Mouse (Mus musculus) urinary bladder, postnatal 36 days (tissue): ENCODE results near the gene Mfap5.
"Not testable (repeated sequence)": the region's sequence is repeated elsewhere in the genome, so short reads cannot be mapped to it uniquely, and the experiment has no call there.

Experiments used
- DNase-seq, 2 experiments: peaks; one replicate each; pipeline ENCODE4 v3.0.0; 2022; ENCODE audit warnings: low spot score in 2 of 2, mixed read lengths in 1 of 2

Mfap5 gene

GRCm38 (mm10) chr6:122505545-122505944 lies at the start of gene Mfap5:
TSS of gene Mfap5 (plus strand) at chr6:122505845.
- no peak for DNase-seq

GRCm38 (mm10) chr6:122458946-122459693 lies 46.5 kb upstream of the Mfap5 start:
- DNase-seq: no peak

GRCm38 (mm10) chr6:122466092-122466713 lies 39.4 kb upstream of the Mfap5 start:
- DNase-seq: no peak

DNA sequence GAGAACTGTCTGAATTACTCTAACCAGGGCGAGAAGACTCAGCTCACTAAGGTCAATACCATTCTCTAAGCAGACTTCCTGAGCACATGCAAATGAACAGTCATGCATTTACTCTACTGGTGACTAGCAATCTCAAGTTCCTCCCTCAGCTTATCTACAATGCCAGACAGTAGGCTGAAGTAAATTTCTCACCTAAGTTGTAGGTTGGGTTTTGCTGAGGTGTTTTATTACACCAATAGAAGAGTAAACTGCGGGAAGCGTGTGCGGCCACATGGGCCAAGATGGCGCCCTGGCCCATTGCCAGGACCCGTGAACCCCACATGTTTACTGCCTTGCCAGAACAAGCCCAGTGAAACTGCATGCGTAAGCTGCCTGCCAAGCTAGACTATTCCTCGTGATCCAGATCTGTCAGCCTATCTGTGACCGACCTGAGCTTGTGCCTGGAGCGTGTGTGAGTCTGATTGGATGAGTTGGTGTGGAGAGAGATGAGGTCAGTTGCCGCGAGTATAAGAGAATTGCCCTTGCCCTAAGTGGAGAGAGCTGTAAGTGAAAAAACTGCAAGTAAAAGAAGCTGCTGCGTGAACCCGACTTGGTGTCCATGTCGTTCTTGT lies 36.5 kb upstream of the Mfap5 start:
- DNase-seq: no peak

GRCm38 (mm10) chr6:122470240-122470639 lies 35.4 kb upstream of the Mfap5 start:
- DNase-seq: no peak

GRCm38 (mm10) chr6:122471461-122471860 lies 34.2 kb upstream of the Mfap5 start:
- DNase-seq: not testable (repeated sequence)

DNA sequence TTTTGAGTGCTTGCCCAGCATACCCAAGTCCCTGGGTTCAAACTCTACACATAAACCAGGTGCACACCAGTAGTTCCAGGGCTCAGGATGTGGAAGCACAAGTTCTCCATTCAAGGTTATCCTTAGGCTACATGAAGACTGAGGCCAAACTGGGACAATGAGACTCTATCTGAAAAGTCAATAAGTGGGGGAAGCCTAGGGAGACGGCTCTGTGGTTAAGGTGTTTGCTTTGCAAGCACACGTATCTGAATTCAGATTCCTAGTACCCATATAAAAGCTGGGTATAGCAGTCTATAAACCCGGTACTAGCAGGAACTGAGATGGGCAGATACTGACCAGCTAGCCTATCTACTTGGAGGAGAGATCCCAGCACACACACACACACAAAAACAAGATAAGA lies 27.6 kb upstream of the Mfap5 start:
- no peak for DNase-seq

GRCm38 (mm10) chr6:122485401-122486296 lies 20.0 kb upstream of the Mfap5 start:
- DNase-seq: no peak

DNA sequence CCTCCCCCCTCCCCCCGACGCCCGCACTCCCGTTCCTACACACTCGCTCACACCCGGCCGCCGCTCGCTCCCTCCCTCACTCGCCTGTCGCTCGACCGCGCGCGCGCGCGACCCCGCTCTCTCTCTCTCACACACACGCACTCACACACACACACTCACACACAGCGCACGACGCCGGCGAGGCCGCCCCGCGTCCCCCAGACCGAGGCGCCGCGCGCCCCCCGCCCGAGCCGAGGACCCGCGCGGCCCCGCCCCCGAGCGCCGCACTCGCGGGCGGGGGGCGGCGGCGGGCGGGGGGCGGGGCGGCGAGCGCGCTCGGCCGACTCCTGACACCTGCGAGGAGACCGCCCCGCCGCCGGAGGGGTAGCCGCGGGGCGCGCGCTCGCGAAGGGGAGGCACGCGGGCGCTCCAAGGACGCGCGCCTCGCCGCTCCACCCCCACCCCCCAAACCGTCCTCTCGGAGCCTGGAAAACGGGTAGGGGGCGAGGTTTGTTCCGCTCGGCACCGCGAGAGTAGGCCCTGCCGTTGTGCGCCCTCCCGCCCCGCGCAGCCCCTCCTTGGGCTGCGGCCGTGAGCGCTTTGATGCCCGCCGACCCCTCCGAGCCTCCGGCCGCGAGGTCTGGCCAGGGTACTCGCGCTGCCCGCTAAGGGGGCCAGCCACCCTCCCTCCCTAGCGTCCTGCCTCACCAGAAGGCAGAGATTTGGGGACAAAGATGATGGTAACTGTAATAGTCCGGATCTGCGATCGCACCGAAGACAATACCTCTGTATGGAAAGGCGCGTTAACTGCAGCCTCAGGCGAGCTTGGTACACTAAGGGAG lies 19.1 kb upstream of the Mfap5 start:
- no peak for DNase-seq

DNA sequence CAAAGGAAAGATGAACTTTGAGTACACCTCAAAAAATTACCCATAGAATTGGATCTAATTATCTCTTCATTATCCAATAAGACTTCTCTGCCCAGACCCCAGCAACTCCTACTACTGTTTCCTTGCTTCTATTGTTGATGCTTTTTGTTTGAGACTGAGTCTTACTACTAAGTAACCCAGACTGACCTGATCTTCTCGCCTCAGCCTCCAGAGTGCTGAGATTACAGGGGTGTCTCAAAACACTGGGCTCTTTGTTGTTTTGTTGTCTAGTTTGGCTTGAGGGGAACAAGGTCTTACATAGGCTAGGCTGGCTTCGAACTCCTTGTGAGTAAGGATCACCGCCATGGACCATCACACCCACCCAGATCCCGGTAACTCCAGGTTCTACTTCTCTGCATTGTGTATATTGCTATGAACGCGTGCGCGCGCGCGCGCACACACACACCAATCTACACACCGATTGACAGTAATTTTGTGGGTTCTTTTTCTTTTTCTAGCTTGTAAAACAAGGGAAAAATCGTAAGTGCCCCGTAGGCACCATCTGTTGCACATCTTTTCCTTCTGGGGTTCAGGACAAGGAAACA lies 14.6 kb upstream of the Mfap5 start:
- DNase-seq: no peak

DNA sequence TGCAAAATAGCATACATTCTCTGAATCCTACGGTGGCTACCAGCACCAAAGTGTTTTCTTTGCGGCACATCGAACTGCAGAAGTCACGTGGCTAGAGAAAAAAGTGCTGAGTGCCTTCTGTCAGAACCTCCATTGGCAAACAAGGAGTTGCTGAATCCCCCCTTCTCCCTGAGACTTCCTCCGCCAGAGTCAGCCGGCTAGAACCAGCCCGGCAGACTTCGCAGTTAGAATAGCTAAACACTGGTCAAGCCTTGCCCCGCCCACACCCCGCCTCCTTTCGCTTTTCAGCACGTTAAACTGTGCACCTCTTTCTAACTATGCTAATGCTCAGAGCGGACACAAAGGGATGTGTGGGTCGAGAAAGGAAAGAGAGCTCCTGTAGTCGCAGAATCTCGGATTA lies 14.1 kb upstream of the Mfap5 start:
- peak; percentile 61 to 78 for DNase-seq

GRCm38 (mm10) chr6:122492479-122492878 lies 13.2 kb upstream of the Mfap5 start:
- DNase-seq: no peak

DNA sequence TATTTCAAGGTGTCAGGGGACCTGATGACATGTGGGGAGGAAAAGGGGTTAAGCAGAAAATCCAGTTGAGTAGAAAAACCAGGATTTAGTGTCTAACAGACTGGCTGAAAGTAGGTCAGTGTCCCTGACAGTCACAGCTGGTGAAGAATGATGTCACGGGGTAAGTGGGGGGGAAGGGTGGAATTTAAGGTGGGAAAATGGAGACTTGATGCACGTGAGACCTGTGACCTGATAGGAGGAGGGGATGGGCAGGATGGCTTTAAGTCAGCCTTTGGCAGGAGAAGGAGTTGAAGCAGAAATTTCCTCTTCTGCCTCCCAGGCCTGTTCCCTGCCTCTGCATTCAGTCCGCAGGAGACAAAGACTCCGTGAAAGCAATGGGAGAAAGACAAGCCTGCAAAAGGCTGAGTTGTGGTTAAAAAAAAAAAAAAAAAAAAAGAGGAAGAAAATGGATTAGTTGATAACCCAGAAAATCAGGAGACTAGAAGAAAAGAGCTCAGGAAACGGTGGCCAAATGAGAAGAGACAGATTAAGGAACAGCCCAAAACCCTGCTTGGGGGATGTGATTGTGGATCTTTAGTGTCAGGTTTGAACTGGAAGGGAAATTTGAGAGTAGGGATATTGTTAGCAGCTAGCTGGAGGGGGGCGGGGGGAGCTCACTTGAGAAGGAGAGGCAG lies 11.7 kb upstream of the Mfap5 start:
- DNase-seq: no peak

- no peak for DNase-seq
Measured at GRCm38 (mm10) chr6:122495082-122495881, 10.4 kb upstream of the Mfap5 start.

DNA sequence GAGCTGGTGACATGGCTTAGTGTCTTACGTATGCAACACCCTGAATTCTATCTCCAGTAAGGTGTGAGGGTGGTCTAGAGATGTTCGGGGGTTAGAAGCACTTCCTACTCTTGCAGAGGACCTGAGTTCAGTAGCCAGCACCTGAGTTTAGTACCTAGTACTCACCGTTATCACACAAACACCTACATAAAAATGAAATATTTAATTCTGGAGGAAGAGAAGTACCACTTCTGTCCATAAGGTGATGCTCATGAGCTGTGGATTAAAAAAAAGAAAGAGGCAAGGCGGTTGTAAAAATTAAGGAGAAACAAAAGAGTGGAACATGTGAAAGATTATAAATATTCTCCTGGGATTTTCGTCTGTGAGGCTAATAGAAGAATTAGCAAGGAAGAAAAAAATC lies 9.1 kb upstream of the Mfap5 start:
- DNase-seq: no peak

DNA sequence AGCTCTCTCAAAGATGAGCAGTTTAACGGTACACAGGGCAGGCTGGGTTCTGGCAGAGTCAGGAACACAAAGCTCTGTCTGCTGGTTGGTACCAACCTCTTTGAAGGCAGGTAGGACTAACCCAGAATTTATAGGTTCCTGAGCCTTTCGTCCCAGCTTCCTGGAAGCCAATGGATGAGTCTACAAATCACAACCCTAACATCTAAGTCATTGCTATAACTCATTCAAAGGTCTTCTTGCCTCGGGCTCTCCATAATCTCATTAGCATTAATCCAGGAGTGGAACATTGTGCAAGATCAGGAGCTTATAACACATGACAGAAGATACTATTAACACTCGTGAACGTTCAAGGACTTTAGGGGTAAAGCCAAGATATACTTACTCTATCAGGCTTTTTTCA lies 7.0 kb upstream of the Mfap5 start, which contains the start of gene Rimklb:
TSS of gene Rimklb (minus strand) at position 101 of the 400 bp plus-strand sequence.
- DNase-seq: no peak

DNA sequence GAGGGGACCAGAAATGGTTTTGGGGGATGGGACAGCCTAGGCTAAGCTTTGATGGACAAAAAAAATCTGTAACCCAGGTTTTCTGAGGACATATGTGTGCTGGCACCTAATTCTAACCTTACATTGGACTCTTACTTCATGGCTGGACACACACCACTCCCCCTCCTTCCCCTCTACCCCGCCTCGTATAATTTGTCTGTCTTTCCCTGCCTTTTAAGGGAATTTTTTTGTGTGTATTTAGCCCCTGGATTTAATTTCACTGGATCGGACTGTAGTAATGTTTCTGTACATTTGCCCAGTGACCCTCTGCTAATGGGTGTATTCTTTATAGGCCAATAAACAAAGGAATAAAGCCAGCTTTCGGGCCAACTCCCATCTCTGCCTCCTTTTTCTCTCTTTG lies 604 bp upstream of the Mfap5 start:
- no peak for DNase-seq

DNA sequence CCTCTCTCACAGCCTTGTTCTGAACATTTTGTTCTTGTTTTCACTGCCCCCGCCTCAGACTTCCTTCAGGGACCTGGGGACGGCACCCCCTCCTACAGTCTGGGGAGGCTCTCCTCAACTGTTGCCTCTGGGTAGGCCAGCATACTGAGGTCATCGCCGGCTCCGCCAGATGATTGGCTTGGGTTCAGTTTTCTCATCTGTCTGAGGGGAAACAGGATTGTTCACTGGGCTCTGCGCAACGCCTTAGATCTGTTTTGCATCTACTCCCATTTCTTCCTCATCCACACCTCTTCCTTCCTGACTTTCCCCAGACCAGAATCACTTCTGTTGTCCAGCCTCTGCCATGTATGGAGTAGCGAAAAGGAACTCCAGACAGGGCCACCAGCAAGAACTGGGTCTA lies 2.8 kb downstream of the Mfap5 start:
- peak in 1 of 2 experiments; percentile 61 for DNase-seq
